Mouse (Mus musculus): Measurements from ENCODE around the gene Pde10a.

Gene Pde10a

GRCm38 (mm10) chr17:8566850-8567249 is 41.7 kb downstream of the Pde10a start, which contains the start of gene Gm17087:
TSS of gene Gm17087 (minus strand) at chr17:8566950.
- in situ Hi-C loops (cut with MboI; ENCODE audit: low sequenced_read_pairs), result no loop called here

- in situ Hi-C loops (cut with MboI; ENCODE audit: low sequenced_read_pairs), result no loop called here
Measured at GRCm38 (mm10) chr17:8573542-8574260, 48.5 kb downstream of the Pde10a start.

- in situ Hi-C loops (cut with MboI; ENCODE audit: low sequenced_read_pairs), result no loop called here
Measured at GRCm38 (mm10) chr17:8580360-8580759, 55.2 kb downstream of the Pde10a start.

GRCm38 (mm10) chr17:8581579-8581978 is 56.4 kb downstream of the Pde10a start:
- in situ Hi-C loops (cut with MboI; ENCODE audit: low sequenced_read_pairs), result no loop called here

DNA sequence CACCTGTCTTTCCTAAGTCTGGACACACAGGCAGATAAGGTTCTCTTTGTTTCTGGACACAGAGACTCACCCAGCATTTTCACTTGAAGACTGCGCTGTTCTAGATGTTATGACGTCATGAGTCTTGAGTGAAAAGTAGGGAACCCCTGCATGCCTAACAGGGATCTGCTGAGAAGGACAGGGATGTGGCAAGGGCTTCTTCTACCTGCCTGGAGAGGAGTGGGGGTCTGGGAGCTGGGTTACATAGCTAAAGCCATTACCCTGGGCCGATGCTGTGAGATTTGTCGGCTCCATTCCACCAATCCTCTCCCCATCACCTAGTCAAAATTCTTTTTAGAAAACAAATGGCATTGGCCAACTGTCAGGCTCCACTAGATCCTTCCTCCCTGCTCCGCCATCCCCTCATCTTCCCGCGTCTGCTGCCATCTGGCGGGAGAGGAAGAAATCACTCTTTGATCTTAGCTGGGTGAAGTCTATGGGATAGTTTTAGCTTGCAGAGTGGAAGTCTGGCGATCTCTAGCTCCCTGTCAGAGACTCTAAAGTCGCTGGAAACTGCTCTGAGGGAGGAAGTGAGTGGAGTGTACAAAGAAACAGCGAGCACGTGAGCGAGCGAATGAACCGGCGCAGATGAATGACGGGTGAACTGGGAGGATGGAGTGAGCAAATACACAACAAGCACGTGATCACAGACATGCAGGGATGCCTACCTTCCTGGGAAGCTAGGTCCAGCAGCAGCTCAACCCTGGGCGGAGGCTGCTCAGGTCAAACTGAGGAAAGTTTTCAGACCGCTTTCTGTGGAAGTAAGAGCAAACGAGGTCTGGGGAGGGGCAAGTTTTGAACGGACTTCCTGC is 67.5 kb downstream of the Pde10a start:
- in situ Hi-C loops (cut with MboI; ENCODE audit: low sequenced_read_pairs), result loop anchor here (10.0 kb wide), 1 partner anchor 128 kb away; no protein-coding TSS in a partner anchor

DNA sequence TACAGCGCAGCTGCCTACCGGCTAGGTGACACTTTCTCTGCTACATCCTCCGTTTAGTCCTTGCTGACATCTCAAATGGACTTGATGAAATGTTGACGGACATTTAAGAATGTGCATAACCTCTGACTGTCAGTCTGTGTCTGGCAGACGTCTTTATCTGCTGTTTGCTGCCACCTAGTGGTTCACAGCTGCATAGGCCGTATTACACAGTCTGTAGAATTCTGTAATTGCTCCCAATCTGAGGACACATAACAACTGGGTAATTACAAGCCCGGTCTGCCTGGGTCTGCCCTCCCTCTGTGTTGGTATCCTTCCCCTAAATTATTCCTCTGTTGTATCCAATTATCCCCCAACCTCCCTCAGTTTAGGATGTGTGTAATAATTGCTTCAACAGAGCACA is 72.6 kb downstream of the Pde10a start:
- in situ Hi-C loops (cut with MboI; ENCODE audit: low sequenced_read_pairs), result loop anchor here (10.0 kb wide), 1 partner anchor 133 kb away; no protein-coding TSS in a partner anchor

- in situ Hi-C loops (cut with MboI; ENCODE audit: low sequenced_read_pairs), result no loop called here
Measured at GRCm38 (mm10) chr17:8602976-8603375, 77.8 kb downstream of the Pde10a start.

DNA sequence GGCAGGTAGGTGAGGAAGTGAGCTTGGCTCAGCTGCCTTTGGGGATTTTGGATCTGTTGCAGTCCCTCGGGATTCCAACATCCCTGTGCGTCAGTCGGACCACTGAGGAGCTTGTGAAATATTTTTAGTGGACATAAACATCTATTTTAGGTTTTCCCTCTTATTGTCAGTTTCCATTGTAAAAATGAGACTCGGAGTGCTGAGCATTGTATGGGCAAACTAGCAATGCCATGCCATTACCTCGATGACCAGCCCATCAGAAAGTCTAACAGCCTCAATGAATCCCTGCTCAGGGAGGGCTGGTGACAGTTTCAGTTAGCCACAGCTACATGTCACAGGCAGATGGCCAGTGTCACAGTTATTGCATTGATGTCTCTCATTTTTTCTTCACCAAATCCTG is 80.7 kb downstream of the Pde10a start:
- in situ Hi-C loops (cut with MboI; ENCODE audit: low sequenced_read_pairs), result no loop called here

DNA sequence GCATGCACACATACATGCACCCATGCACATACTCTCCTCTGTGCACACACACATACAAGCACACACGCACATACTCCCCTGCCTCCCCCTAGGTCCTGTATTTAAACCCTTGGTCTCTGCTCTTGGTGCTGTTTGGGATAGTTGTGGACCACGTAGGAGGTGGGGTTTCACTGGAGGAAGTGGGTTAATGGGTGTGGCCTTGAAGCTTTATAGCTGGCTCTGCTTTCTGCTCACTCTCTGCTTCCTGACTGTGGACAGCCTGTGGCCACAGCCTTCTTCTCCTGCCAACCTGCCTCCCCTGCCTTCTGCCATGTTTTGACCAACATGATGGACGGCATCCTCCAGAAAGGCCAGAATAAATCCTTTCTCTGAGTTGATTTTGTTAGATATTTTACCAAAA is 81.5 kb downstream of the Pde10a start:
- in situ Hi-C loops (cut with MboI; ENCODE audit: low sequenced_read_pairs), result no loop called here

DNA sequence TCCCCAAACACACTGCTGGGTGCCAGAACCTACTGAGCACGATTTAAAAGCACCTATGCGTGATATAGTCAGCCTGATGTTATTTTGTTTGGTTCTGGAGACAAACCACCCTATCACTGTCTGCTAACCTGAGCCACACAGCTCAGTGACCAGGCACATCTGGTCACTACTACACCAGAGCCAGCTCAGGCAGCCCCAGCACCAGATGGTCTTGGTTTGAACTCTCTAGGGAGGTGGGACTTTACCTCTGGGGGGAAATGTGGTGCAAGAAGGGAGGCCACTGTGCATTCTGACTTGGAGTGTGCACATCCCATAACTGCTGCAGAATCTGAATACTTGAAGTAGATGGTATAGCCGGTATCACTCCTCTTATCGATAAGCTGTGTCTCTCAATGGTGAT is 86.7 kb downstream of the Pde10a start:
- in situ Hi-C loops (cut with MboI; ENCODE audit: low sequenced_read_pairs), result loop anchor here (10.0 kb wide), 1 partner anchor 323 kb away; no protein-coding TSS in a partner anchor

- in situ Hi-C loops (cut with MboI; ENCODE audit: low sequenced_read_pairs), result loop anchor here (10.0 kb wide), 1 partner anchor 321 kb away; no protein-coding TSS in a partner anchor
Measured at GRCm38 (mm10) chr17:8613882-8614551, 88.8 kb downstream of the Pde10a start.

GRCm38 (mm10) chr17:8620346-8620745 is 95.2 kb downstream of the Pde10a start:
- in situ Hi-C loops (cut with MboI; ENCODE audit: low sequenced_read_pairs), result no loop called here

DNA sequence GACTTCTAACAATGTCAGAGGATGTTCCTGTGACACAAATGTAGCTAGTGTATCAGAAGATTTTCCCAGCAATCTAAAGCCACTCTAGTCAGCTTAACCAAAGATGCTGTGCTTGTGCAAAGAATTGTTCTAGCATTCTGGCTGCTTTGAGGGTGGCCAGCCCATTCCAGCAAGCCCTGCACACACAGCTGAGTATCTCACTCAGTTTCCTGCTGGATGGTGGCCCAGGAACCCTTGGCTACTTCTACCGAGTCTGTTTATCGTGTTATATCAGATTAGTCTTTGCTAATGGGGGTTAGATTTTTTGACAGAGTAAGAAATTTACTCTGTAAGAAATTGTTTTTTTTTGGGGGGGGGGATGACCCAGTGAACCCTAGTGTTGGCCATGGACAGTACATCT is 95.9 kb downstream of the Pde10a start:
- in situ Hi-C loops (cut with MboI; ENCODE audit: low sequenced_read_pairs), result no loop called here

GRCm38 (mm10) chr17:8621906-8622305 is 96.7 kb downstream of the Pde10a start:
- in situ Hi-C loops (cut with MboI; ENCODE audit: low sequenced_read_pairs), result no loop called here

DNA sequence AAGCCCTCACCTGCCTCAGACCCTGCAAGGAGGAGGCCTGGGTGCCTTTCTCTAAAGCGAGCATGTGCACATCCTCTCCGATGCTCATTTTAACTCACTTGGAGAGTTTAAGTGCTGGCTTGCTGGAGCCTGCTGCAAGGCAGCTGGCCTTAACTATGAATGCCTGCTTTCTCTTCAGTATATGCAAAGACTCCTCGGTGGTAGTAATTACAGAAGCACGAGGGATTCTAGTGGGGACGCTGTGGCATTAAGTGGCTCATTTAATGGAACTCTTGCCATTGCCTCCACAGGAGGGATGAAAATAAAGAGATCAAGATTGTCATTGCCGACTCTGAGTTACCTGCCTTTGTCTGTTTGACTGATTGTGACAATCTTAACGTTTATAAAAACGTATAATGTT is 101.2 kb downstream of the Pde10a start:
- in situ Hi-C loops (cut with MboI; ENCODE audit: low sequenced_read_pairs), result no loop called here

DNA sequence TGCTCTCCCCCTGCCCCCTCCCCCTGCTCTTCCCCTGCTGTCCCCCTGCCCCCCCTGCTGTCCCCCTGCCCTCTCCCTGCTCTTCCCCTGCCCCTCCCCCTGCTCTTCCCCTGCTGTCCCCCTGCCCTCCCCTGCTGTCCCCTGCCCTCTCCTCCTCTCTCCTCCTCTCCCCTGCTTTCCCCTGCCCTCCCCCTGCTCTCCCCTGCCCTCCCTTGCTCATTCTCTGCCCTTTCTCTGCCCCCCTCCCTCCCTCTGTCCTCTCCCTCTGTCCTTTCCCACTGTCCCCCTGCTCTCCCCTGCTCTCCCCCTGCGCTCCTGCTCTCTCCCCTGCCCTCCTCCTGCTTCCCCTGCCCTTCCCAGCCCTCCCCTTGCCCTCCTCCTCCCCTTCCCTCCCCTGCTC is 106.5 kb downstream of the Pde10a start:
- in situ Hi-C loops (cut with MboI; ENCODE audit: low sequenced_read_pairs), result no loop called here

DNA sequence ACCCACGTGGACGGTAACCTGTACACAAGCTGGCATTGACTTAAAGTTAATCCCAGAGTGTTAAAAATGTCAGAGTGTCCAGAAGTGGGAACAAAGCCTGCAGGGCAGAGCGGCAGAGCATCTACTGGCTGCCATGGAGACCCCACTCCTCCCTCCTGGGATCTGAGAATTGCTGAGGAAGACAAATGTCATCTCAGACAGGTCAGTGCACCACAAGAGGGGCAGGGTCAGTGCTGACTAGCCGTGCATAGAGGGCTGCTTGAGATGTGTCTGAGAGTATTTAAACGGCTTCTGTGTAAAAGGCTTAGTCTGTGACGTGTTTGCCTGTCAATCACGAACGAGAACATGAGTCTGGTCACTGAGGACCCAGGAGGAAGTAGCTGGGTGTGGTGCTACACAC is 108.4 kb downstream of the Pde10a start:
- in situ Hi-C loops (cut with MboI; ENCODE audit: low sequenced_read_pairs), result no loop called here

DNA sequence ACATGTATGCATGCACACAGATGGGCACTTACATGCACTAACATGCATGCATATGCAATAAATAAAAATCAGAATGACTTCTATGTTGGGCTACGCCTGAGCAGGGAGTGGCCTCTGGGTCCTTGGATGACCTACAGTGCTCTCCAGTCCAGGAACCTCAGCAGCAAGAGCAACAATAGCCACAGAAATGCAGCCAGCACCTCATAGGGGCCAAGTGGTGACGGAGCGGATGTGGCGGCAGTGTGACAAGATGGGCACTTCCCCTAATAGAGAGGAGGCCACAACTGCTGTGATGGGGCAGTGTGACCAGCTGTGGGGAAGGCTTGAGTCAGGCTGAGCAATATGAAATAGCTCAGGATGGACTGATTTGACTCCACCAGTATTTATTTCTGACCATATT is 109.3 kb downstream of the Pde10a start:
- in situ Hi-C loops (cut with MboI; ENCODE audit: low sequenced_read_pairs), result no loop called here

DNA sequence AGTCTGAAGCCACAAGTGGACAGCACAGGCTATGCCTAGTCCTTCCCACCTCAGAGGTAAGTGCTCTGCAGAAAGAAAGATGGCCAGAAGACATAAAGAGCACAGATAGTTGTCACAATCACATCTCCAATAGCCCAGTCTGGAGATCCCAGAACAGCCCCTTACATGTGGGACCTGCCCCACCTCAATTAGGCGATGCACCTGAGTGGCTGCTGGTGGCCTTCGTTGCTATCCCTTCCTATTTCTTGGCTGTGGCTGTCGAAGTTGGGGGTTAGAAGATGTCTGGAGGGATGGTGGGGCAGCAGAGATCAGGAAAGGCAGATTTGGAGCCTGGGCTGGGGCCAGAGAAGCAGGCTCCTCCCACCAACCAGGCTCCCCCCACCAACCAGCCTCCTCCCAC is 111.1 kb downstream of the Pde10a start:
- in situ Hi-C loops (cut with MboI; ENCODE audit: low sequenced_read_pairs), result no loop called here

DNA sequence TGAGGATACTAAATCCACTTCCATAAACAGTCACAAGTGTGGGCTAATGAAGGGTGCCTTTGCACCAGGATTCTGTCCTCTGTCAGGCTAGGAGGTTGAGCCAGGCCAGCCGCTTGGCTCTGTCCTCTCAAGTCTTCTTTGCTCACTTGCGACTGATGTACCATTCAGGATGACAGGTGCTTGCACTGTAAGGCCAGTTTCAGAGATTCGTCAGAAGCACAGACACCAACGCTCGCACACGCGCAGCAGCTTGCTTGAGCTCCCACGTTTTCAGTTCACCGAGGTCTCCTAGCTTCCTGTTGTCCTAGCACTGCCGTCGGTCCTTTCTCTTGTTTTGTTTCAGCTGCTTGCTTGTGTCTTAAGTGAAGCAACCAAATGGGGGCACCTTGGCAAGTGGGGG is 111.5 kb downstream of the Pde10a start:
- in situ Hi-C loops (cut with MboI; ENCODE audit: low sequenced_read_pairs), result no loop called here

DNA sequence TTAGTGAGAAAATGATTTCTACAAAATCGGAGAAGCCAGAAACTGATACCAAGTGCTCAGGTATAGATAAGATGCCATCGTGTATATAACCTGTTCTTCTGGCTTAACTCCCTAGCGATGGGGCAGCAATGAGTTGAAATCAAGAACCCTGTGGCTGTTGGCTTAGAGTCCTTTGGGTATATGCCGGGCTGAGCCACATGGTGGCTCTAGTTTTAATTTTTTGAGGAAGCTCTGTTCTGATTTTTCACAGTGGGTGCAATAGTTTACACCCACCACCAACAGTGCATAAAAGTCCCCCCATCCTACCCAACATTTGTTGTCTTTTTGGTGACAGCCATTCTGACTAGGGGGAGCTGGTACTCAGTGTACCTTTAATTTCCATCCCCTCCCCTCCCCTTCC is 112.0 kb downstream of the Pde10a start:
- in situ Hi-C loops (cut with MboI; ENCODE audit: low sequenced_read_pairs), result no loop called here
